Mouse (Mus musculus) layer of hippocampus, postnatal 36 days (tissue): Measurements from ENCODE around the gene Olfr1472. TPM values are rescaled to one million over a fixed set of nuclear protein-coding genes. Genes with fewer than 3 reads are reported as not detected.
"Not testable (repeated sequence)": the region's sequence is repeated elsewhere in the genome, so short reads cannot be mapped to it uniquely, and the experiment has no call there.

Experiments used
- DNase-seq, 2 experiments: peaks; one replicate each; pipeline ENCODE4 v3.0.0; 2022
- total RNA-seq, 2 experiments: library from RNA; stranded (reverse); gene quantifications; 2 replicates each; pipeline ENCODE4 v1.2.3; 2021

The Olfr1472 gene
- not detected for total RNA-seq

GRCm38 (mm10) chr19:13455986-13456385, at the start of gene Olfr1472:
TSS of gene Olfr1472 (minus strand) at chr19:13456086.
- no peak for DNase-seq

- DNase-seq: no peak
These were observed 44.4 kb upstream of the Olfr1472 start, which contains the start of gene Olfr1477 for GRCm38 (mm10) chr19:13500246-13500645. TSS of gene Olfr1477 (plus strand) at chr19:13500546.

- DNase-seq: no peak
These were observed 24.2 kb upstream of the Olfr1472 start, which contains the start of gene Olfr1475 for GRCm38 (mm10) chr19:13480096-13480495. TSS of gene Olfr1475 (minus strand) at chr19:13480196.

- DNase-seq: not testable (repeated sequence)
These were observed 13.4 kb upstream of the Olfr1472 start, which contains the start of gene Olfr1474 for GRCm38 (mm10) chr19:13469265-13469664. TSS of gene Olfr1474 (plus strand) at chr19:13469565.

- not testable (repeated sequence) for DNase-seq
These were observed 12.8 kb downstream of the Olfr1472 start, which contains the start of gene Olfr1471 for GRCm38 (mm10) chr19:13443109-13443508. TSS of gene Olfr1471 (plus strand) at chr19:13443409.

- no peak for DNase-seq
These were observed 48.3 kb downstream of the Olfr1472 start, which contains the start of gene Olfr1469 for GRCm38 (mm10) chr19:13407549-13407948. TSS of gene Olfr1469 (plus strand) at chr19:13407849.

Other genes with a start within 250 kb of the Olfr1472 start
- not detected for gene Olfr1463, start 224.8 kb downstream of the Olfr1472 start, total RNA-seq
- gene Olfr1465, start 140.5 kb downstream of the Olfr1472 start, total RNA-seq: not detected
- gene Olfr1466, start 117.2 kb downstream of the Olfr1472 start, total RNA-seq: not detected
- gene Olfr1467, start 93.8 kb downstream of the Olfr1472 start, total RNA-seq: not detected
- gene Olfr1469, start 48.2 kb downstream of the Olfr1472 start, total RNA-seq: not detected
- not detected for gene Olfr1471, start 12.7 kb downstream of the Olfr1472 start, total RNA-seq
- not detected for gene Olfr1474, start 13.5 kb upstream of the Olfr1472 start, total RNA-seq
- gene Olfr1475, start 24.1 kb upstream of the Olfr1472 start, total RNA-seq: not detected
- gene Olfr1477, start 44.5 kb upstream of the Olfr1472 start, total RNA-seq: not detected
- gene Olfr1480, start 71.8 kb upstream of the Olfr1472 start, total RNA-seq: not detected
- gene Olfr1484, start 127.4 kb upstream of the Olfr1472 start, total RNA-seq: not detected
- gene Olfr1487, start 161.3 kb upstream of the Olfr1472 start, total RNA-seq: not detected
- gene Olfr1489, start 175.5 kb upstream of the Olfr1472 start, total RNA-seq: not detected
- not detected for gene Olfr1490, start 195.0 kb upstream of the Olfr1472 start, total RNA-seq
- not detected for gene Olfr1491, start 241.2 kb upstream of the Olfr1472 start, total RNA-seq